Mouse (Mus musculus) CH12.LX (cell line): ENCODE results near the gene Ncoa7.

Experiments used
- CHD1 ChIP-seq: IDR thresholded peaks from 2 replicates; pipeline ENCODE4 v1.6.1; 2012; ENCODE audit warnings: low read depth, low read length, improper control_type of control experiment, inconsistent platforms
- CTCF ChIP-seq, 2 experiments: IDR thresholded peaks in 1 of 2; conservative IDR thresholded peaks in 1 of 2; 2 replicates each; pipeline ENCODE4 v1.5.1; 2011 to 2012; ENCODE audit warnings: low read depth in 2 of 2, low read length in 2 of 2, improper control_type of control experiment in 1 of 2, inconsistent platforms in 1 of 2, mild to moderate bottlenecking in 1 of 2, moderate library complexity in 1 of 2
- EP300 ChIP-seq: IDR thresholded peaks from 2 replicates; pipeline ENCODE4 v1.6.1; 2011; ENCODE audit warnings: low read length, improper control_type of control experiment
- ETS1 ChIP-seq: conservative IDR thresholded peaks from 2 replicates; pipeline ENCODE4 v1.6.1; 2012; ENCODE audit warnings: low read depth, mild to moderate bottlenecking, inconsistent platforms, low read length, improper control_type of control experiment, moderate library complexity
- HCFC1 ChIP-seq: IDR thresholded peaks from 2 replicates; pipeline ENCODE4 v1.6.1; 2012; ENCODE audit warnings: low read depth, mild to moderate bottlenecking, inconsistent platforms, low read length, improper control_type of control experiment
- JUND ChIP-seq: conservative IDR thresholded peaks from 2 replicates; pipeline ENCODE4 v1.6.1; 2011; ENCODE audit warnings: low read depth, low read length, improper control_type of control experiment
- MAX ChIP-seq: IDR thresholded peaks from 2 replicates; pipeline ENCODE4 v1.6.1; 2011; ENCODE audit warnings: low read length, improper control_type of control experiment
- MAZ ChIP-seq: IDR thresholded peaks from 2 replicates; pipeline ENCODE4 v1.6.1; 2012; ENCODE audit warnings: low read depth, mild to moderate bottlenecking, inconsistent platforms, low read length, improper control_type of control experiment, moderate library complexity
- NRF1 ChIP-seq: IDR thresholded peaks from 2 replicates; pipeline ENCODE4 v1.6.1; 2014; ENCODE audit warnings: low read depth, mild to moderate bottlenecking, inconsistent platforms, low read length, improper control_type of control experiment, moderate library complexity
- POLR2A ChIP-seq: IDR thresholded peaks from 2 replicates; pipeline ENCODE4 v1.6.1; 2011; ENCODE audit warnings: low read depth, mild to moderate bottlenecking, improper control_type of control experiment, low read length
- RAD21 ChIP-seq: IDR thresholded peaks from 2 replicates; pipeline ENCODE4 v1.6.1; 2011; ENCODE audit warnings: low read depth, mild to moderate bottlenecking, low read length, improper control_type of control experiment, moderate library complexity
- TBP ChIP-seq: conservative IDR thresholded peaks from 2 replicates; pipeline ENCODE4 v1.6.1; 2011; ENCODE audit warnings: low read depth, low read length, improper control_type of control experiment
- USF1 ChIP-seq: IDR thresholded peaks from 2 replicates; pipeline ENCODE4 v1.6.1; 2014; ENCODE audit warnings: low read depth, mild to moderate bottlenecking, inconsistent platforms, low read length, improper control_type of control experiment
- ZC3H11A ChIP-seq: IDR thresholded peaks from 2 replicates; pipeline ENCODE4 v1.6.1; 2012; ENCODE audit warnings: low read depth, mild to moderate bottlenecking, inconsistent platforms, low read length, improper control_type of control experiment

DNA sequence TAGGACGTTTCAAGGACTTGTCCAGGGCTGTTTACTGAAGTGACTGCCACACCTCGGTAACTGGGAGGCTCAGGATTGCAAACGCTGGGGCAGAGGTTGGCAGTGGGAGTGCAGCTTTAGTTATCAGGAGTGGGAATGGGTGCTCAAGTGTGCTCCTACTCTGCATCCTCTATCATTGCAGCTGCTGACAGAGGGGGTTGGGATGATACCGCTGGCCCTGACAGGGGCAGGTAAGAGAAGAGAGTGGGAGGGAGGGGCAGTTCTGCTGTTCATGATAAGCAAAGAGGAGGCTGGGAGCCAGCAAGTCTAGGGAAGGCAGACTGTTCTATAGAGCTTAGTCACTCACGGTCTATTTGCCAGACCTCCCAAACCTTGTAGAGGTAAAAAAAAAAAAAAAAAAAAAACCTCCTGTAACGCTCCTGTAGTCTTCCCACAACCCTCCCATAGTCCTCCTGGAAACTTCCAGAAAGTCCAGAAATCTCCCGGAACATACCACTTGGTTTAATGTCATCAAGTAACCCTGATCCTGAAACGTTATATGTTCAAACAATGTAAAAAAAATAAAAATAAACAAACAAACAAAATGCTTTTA, 39.9 kb downstream of the Ncoa7 start:
- TF ChIP-seq MAX = no peak
- TF ChIP-seq POLR2A = no peak
- TF ChIP-seq CTCF (conservative IDR thresholded peaks at IDR 0.05 in 1 of 2, IDR thresholded peaks at IDR 0.05 in 1 of 2; ENCODE audit: low read depth in 2 of 2, low read length in 2 of 2) = no peak
- no peak for TF ChIP-seq ETS1
- no peak for TF ChIP-seq MAZ
- TF ChIP-seq EP300 = no peak
- TF ChIP-seq CHD1 = no peak
- TF ChIP-seq NRF1 = no peak
- TF ChIP-seq HCFC1 = no peak
- TF ChIP-seq USF1 = no peak
- TF ChIP-seq RAD21 = no peak
- no peak for TF ChIP-seq TBP
- no peak for TF ChIP-seq ZC3H11A
- TF ChIP-seq JUND = no peak
